Mouse (Mus musculus) small intestine, adult 2 months (tissue): ENCODE data around the gene Nmnat1.

Source experiments
- CTCF ChIP-seq: fragments of 200-500 bp; IDR thresholded peaks from 2 replicates; pipeline ENCODE4 v1.5.1; 2012; ENCODE audit warnings: low read depth, mild to moderate bottlenecking, control low read depth, inconsistent platforms, low read length, moderate library complexity, mixed read lengths; ENCODE audit not compliant: insufficient replicate concordance, insufficient read length; ENCODE audit errors: extremely low read depth
- POLR2A ChIP-seq: fragments of 200-500 bp; IDR thresholded peaks from 2 replicates; pipeline ENCODE4 v1.6.1; 2012; ENCODE audit warnings: low read depth, mild to moderate bottlenecking, control low read depth, inconsistent platforms, low read length, moderate library complexity

DNA sequence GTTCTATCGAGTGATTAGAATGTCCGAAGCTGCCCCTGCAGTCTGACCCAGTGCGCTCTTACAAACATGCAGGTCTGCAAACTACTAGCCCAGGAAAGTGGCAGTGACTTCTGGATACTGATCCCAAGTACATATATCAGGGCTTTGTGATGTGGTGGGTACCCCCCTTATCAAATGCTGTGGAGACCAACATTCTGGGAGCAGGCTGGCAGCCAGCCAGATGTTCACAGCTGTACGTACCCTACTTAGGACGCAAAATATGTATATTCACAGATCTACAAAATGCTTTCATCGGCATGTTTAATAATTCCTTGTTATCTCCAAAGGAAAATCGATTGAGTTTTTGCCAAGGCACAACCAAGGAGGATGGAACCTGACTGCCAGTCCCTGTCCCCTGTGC is 27.1 kb upstream of the Nmnat1 start:
- TF ChIP-seq CTCF: no peak
- no peak for TF ChIP-seq POLR2A
